Mouse (Mus musculus): ENCODE measurements at regions not wholly inside any gene's neighbourhood (a gene's known extent, or its start where the extent isn't known, plus 50 kb on each side); places are given as distances from the start of the nearest gene placed in this dataset.

DNA sequence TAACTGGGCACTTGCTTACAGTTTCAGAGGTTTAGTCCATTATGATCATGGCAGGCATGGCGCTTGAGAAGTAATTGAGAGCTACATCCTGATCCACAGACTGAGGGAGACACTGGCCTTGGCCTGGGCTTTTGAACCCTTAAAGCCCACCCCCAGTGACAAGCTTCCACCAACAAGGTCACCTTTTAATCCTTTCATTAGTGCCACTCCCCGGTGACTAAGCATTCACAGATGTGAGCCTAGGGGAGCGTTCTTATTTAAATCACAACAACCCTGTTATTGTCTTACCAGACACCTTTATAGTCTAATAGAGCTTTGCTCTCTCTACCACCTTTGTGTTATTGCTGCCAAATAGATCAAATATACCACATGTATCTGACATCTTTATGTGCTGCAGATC lies 120.4 kb downstream of the Hsd17b3 start:
- Histone ChIP-seq H3K4me1 (ENCODE audit: control insufficient read depth, insufficient read depth, insufficient read length, low read length) (no peaks in the 10 kb centered on the region), H3K27ac (replicated peaks; ENCODE audit: low read depth, low read length) (no peak overlapping the region), H3K4me3 (ENCODE audit: insufficient read depth, low read depth, low read length) (no peak overlapping the region)

GRCm38 (mm10) chr13:63957098-63957497 lies 131.9 kb downstream of the Hsd17b3 start:
- no peaks in the 10 kb centered on the region for H3K4me1 ChIP-seq (ENCODE audit: control insufficient read depth, insufficient read depth, insufficient read length, low read length)
- no peak overlapping the region for H3K27ac ChIP-seq (replicated peaks; ENCODE audit: low read depth, low read length)
- no peak overlapping the region for H3K4me3 ChIP-seq (ENCODE audit: insufficient read depth, low read depth, low read length)

DNA sequence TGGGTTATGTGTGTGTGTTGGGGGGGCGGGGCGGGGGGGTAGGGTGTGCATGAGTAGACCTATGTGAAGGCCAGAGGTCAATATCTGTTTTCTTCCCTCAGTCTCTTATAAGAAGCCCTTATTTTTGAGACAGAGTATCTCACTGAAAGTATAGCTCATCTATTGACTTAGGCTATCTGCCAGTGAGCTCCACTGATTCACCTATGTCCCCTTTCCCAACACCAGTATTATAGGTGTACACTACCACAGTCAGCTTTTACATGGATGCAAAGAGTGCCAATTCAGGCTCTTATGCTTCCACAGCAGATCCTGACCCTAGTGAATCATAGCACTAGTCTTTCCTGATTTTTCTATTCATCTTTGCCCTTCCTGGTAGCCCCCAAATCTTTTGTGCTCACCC lies 134.7 kb downstream of the Hsd17b3 start:
- H3K4me3 ChIP-seq (ENCODE audit: insufficient read depth, low read depth, low read length) = no peak overlapping the region
- H3K27ac ChIP-seq (replicated peaks; ENCODE audit: low read depth, low read length) = no peak overlapping the region
- H3K4me1 ChIP-seq (ENCODE audit: control insufficient read depth, insufficient read depth, insufficient read length, low read length) = peaks cover 4% of the 10 kb centered on the region; the same call in 1 of the 2 replicates

GRCm38 (mm10) chr13:63951922-63952734 lies 136.9 kb downstream of the Hsd17b3 start:
- no peak overlapping the region for H3K27ac ChIP-seq (replicated peaks; ENCODE audit: low read depth, low read length)
- H3K4me1 ChIP-seq (ENCODE audit: control insufficient read depth, insufficient read depth, insufficient read length, low read length) = peaks cover 6% of the 10 kb centered on the region; the same call in 1 of the 2 replicates
- no peak overlapping the region for H3K4me3 ChIP-seq (ENCODE audit: insufficient read depth, low read depth, low read length)

DNA sequence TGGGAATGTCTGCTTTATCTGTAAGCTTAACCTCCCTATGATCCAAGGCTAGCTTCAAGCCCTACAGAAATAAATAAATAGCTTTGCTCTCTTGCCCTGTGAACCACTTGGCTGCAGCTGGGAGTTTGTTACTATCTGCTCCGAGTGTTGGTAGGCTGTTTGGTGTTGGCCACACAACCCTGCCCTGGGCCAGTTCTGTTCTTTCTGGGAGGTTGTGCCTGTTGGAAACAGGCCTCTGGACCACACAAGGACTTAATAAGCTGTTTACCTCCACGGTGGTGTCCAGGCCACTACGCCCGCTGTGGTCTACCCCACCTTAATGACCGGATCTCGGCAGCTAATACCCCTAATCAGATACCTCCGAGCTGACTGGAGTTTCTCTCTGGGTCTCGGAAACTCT lies 136.1 kb downstream of the Ercc6l2 start:
- Histone ChIP-seq H3K27ac (replicated peaks; ENCODE audit: low read depth, low read length) (no peak overlapping the region), H3K4me3 (ENCODE audit: insufficient read depth, low read depth, low read length) (no peak overlapping the region), H3K4me1 (ENCODE audit: control insufficient read depth, insufficient read depth, insufficient read length, low read length) (peaks cover 6% of the 10 kb centered on the region; the same call in 1 of the 2 replicates)
